Mouse (Mus musculus) neural tube, embryonic 11.5 days (tissue): ENCODE measurements around the gene Thbs1. TPM values are rescaled to one million over a fixed set of nuclear protein-coding genes. Genes with fewer than 3 reads are reported as not detected.

ENCODE experiments used
- ATAC-seq: fragments of 200-750 bp; cut with Nextera tagmentation; 2 replicates; pipeline ENCODE4 v1.8.0; 2017; ENCODE audit warnings: moderate number of reproducible peaks, mild to moderate bottlenecking, moderate TSS enrichment, moderate library complexity; ENCODE audit not compliant: insufficient read depth, low FRiP score, low TSS enrichment
- DNase-seq: peaks from one replicate; pipeline ENCODE4 v3.0.0-alpha.2; 2015; ENCODE audit warnings: low spot score
- H3K27ac ChIP-seq: fragments of 300-500 bp; sonication (generic); 2 replicates; pipeline ENCODE4 v1.5.1; 2014; ENCODE audit warnings: low read depth, mild to moderate bottlenecking, low read length
- H3K27me3 ChIP-seq: fragments of 300-500 bp; sonication (generic); 2 replicates; pipeline ENCODE4 v1.6.1; 2014; ENCODE audit warnings: mild to moderate bottlenecking, low read length, mixed read lengths; ENCODE audit not compliant: control insufficient read depth, insufficient read depth
- H3K36me3 ChIP-seq: fragments of 300-500 bp; sonication (generic); 2 replicates; pipeline ENCODE4 v1.6.1; 2014; ENCODE audit warnings: mild to moderate bottlenecking, low read length, moderate library complexity, mixed read lengths; ENCODE audit not compliant: control insufficient read depth, insufficient read depth
- H3K4me1 ChIP-seq: fragments of 300-500 bp; sonication (generic); 2 replicates; pipeline ENCODE4 v1.6.1; 2014; ENCODE audit warnings: low read length, mixed read lengths; ENCODE audit not compliant: control insufficient read depth, insufficient read depth
- H3K4me2 ChIP-seq: fragments of 300-500 bp; sonication (generic); 2 replicates; pipeline ENCODE4 v1.6.1; 2014; ENCODE audit warnings: low read depth, mild to moderate bottlenecking, moderate library complexity
- H3K4me3 ChIP-seq: fragments of 300-500 bp; sonication (generic); 2 replicates; pipeline ENCODE4 v1.5.1; 2014; ENCODE audit warnings: low read depth, low read length
- H3K9ac ChIP-seq: fragments of 300-500 bp; sonication (generic); 2 replicates; pipeline ENCODE4 v1.6.1; 2014; ENCODE audit warnings: mild to moderate bottlenecking, low read length
- H3K9me3 ChIP-seq: fragments of 300-500 bp; sonication (generic); 2 replicates; pipeline ENCODE4 v1.6.1; 2016; ENCODE audit warnings: low read length; ENCODE audit not compliant: control insufficient read depth
- WGBS: fragments of 180-500 bp; shearing (Covaris S2); extraction: QIAGEN DNeasy Blood & Tissue Kit; methylation state at CpG from one replicate; pipeline ENCODE4 v1.1.7; 2014; 5-methylcytosine and 5-hydroxymethylcytosine counted together
- polyA plus RNA-seq: library from polyadenylated mRNA; unstranded; fragments of >200 nt; fragmentation: Nextera tagmentation; extraction: Ambion mirVana; gene quantifications from 2 replicates; pipeline ENCODE4 v1.2.1, GENCODE M21; 2014

Gene Thbs1
- polyA plus RNA-seq, 1 experiment from 2014 or later = 36.9 TPM

DNA sequence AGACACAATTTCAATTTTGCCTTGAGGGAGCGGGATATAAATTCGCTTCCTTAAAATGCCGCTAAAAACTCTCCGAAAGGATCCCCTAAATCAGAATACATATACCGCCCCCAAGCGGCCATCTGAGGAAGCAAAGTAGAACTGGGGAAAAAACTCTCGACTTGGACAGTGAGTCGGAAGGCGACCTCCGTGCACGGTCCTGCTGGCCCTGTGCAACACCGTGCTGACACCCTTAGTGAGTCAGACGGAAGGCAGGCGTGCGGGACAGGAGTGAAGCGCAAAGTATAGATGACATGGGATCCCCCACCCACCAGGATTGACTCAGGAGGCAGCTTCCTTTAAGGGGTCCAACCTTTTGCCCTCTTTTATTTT, 574 bp upstream of the Thbs1 start:
- WGBS = under 1% methylated on average over 16 of the region's 16 CpGs
- Histone ChIP-seq H3K36me3 (no peaks in the 10 kb centered on the region), H3K4me2 (peak overlapping the region; percentile 79), H3K27ac (no peak overlapping the region), H3K27me3 (0 out of 2 replicates have a peak, but pooled peaks cover 5% of the 10 kb centered on the region), H3K4me1 (0 out of 2 replicates have a peak, but pooled peaks cover 4% of the 10 kb centered on the region), H3K9ac (no peak overlapping the region; the same call in 1 of the 2 replicates), H3K9me3 (no peaks in the 10 kb centered on the region), H3K4me3 (peak overlapping the region; percentile 43)
- peak; percentile 89 for DNase-seq
- peak; percentile 84 for ATAC-seq

- DNase-seq = no peak
- ATAC-seq = no peak
- no peak overlapping the region for H3K9ac ChIP-seq
Measured at GRCm38 (mm10) chr2:118112438-118112837, 762 bp downstream of the Thbs1 start.

DNA sequence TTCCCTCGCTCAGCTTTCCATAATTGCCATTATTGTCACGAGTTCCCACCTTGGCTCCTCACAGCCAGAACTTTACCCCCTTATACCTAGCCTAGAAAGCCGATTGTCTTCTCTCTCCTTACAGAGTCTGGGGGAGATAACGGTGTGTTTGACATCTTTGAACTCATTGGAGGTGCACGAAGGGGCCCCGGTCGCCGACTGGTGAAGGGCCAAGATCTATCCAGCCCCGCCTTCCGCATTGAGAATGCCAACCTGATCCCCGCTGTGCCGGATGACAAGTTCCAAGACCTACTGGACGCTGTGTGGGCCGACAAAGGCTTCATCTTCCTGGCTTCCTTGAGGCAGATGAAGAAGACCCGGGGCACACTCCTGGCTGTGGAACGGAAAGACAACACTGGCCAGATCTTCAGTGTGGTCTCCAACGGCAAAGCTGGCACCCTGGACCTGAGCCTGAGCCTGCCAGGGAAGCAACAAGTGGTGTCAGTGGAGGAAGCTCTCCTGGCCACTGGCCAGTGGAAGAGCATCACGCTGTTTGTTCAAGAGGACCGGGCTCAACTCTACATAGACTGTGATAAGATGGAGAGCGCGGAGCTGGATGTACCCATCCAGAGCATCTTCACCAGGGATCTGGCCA, 1.3 kb downstream of the Thbs1 start:
- Histone ChIP-seq H3K4me1 (0 out of 2 replicates have a peak, but pooled peaks cover 4% of the 10 kb centered on the region), H3K27ac (no peak overlapping the region), H3K36me3 (no peaks in the 10 kb centered on the region), H3K4me2 (peak overlapping the region; percentile 79), H3K9me3 (no peaks in the 10 kb centered on the region), H3K27me3 (0 out of 2 replicates have a peak, but pooled peaks cover 5% of the 10 kb centered on the region), H3K9ac (no peak overlapping the region), H3K4me3 (peak overlapping the region; percentile 43)
- no peak for DNase-seq
- 61% methylated on average over 21 of the region's 21 CpGs for WGBS
- ATAC-seq = no peak

More at GRCm38 (mm10) chr2:118112438-118112837, 762 bp downstream of the Thbs1 start:
- H3K27me3 ChIP-seq = 0 out of 2 replicates have a peak, but pooled peaks cover 5% of the 10 kb centered on the region
- H3K27ac ChIP-seq = no peak overlapping the region
- H3K9me3 ChIP-seq = no peaks in the 10 kb centered on the region
- H3K4me1 ChIP-seq = 0 out of 2 replicates have a peak, but pooled peaks cover 4% of the 10 kb centered on the region
- 30% methylated on average over 5 of the region's 5 CpGs for whole genome bisulfite sequencing
- no peaks in the 10 kb centered on the region for H3K36me3 ChIP-seq
- H3K4me3 ChIP-seq = peak overlapping the region; percentile 43
- H3K4me2 ChIP-seq = peak overlapping the region; percentile 79

- Histone ChIP-seq H3K9me3 (no peaks in the 10 kb centered on the region), H3K36me3 (no peaks in the 10 kb centered on the region; the same call in 1 of the 2 replicates), H3K4me3 (no peak overlapping the region), H3K27me3 (0 out of 2 replicates have a peak, but pooled peaks cover 5% of the 10 kb centered on the region), H3K9ac (no peak overlapping the region), H3K4me2 (peak overlapping the region; percentile 79), H3K27ac (no peak overlapping the region), H3K4me1 (0 out of 2 replicates have a peak, but pooled peaks cover 4% of the 10 kb centered on the region)
- 51% methylated on average over 8 of the region's 8 CpGs for WGBS
- no peak for ATAC-seq
- DNase-seq = peak; percentile 32
Measured at GRCm38 (mm10) chr2:118113808-118114524, 2.3 kb downstream of the Thbs1 start.

GRCm38 (mm10) chr2:118114671-118115070, 3.0 kb downstream of the Thbs1 start:
- no peaks in the 10 kb centered on the region for H3K9me3 ChIP-seq
- no peak overlapping the region for H3K4me2 ChIP-seq
- no peak overlapping the region for H3K9ac ChIP-seq
- H3K4me3 ChIP-seq = no peak overlapping the region
- 0 out of 2 replicates have a peak, but pooled peaks cover 4% of the 10 kb centered on the region for H3K4me1 ChIP-seq
- WGBS = 72% methylated on average over 10 of the region's 10 CpGs
- DNase-seq (no peak), ATAC-seq (no peak)
- H3K36me3 ChIP-seq = no peaks in the 10 kb centered on the region; the same call in none of the 2 replicates
- 0 out of 2 replicates have a peak, but pooled peaks cover 5% of the 10 kb centered on the region for H3K27me3 ChIP-seq
- no peak overlapping the region for H3K27ac ChIP-seq

- no peaks in the 10 kb centered on the region; the same call in none of the 2 replicates for H3K36me3 ChIP-seq
- no peak for ATAC-seq
- 79% methylated on average over 7 of the region's 7 CpGs for WGBS
Measured at GRCm38 (mm10) chr2:118115647-118116046, 4.0 kb downstream of the Thbs1 start.

GRCm38 (mm10) chr2:118116180-118116579, 4.5 kb downstream of the Thbs1 start:
- ATAC-seq = no peak
- no peaks in the 10 kb centered on the region; the same call in none of the 2 replicates for H3K36me3 ChIP-seq

More at GRCm38 (mm10) chr2:118115647-118116046, 4.0 kb downstream of the Thbs1 start:
- Histone ChIP-seq H3K27ac (no peak overlapping the region), H3K9ac (no peak overlapping the region), H3K27me3 (0 out of 2 replicates have a peak, but pooled peaks cover 5% of the 10 kb centered on the region), H3K4me2 (no peak overlapping the region), H3K4me3 (no peak overlapping the region), H3K9me3 (no peaks in the 10 kb centered on the region), H3K4me1 (0 out of 2 replicates have a peak, but pooled peaks cover 2% of the 10 kb centered on the region)
- no peak for DNase-seq

DNA sequence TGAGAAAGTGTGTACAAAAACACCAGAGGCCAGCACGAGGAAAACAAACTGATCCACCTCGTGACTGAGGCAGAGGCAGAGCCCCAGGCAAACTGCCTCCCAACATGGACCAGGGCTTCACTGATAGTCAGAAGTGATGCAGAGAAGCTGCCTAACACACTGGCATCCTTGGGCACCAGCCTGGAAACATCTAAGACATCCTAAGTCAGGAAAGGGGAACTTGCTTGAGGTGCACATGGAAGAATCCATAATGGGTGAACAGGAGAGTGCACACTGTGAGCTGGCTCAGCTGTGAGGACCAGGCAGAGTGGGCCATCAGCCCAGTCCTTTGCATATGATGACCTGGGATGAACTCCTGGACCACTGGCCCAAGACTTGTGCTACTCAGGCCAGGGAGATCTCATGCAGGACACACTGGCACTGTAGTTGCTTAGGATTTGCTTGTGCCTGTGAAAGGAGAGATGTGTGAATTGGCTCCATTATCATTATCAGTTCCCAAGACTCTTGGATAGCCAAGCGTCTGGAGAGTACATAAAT, 5.1 kb downstream of the Thbs1 start:
- ATAC-seq (no peak), DNase-seq (no peak)
- Histone ChIP-seq H3K9ac (no peak overlapping the region), H3K4me3 (no peak overlapping the region), H3K27ac (no peak overlapping the region), H3K9me3 (no peaks in the 10 kb centered on the region), H3K36me3 (no peaks in the 10 kb centered on the region; the same call in none of the 2 replicates), H3K4me2 (no peak overlapping the region), H3K4me1 (no peaks in the 10 kb centered on the region), H3K27me3 (0 out of 2 replicates have a peak, but pooled peaks cover 5% of the 10 kb centered on the region)
- 76% methylated on average over 3 of the region's 3 CpGs for WGBS

More at GRCm38 (mm10) chr2:118116180-118116579, 4.5 kb downstream of the Thbs1 start:
- no peak for DNase-seq
- Histone ChIP-seq H3K9ac (no peak overlapping the region), H3K4me1 (no peaks in the 10 kb centered on the region), H3K27me3 (0 out of 2 replicates have a peak, but pooled peaks cover 5% of the 10 kb centered on the region), H3K9me3 (no peaks in the 10 kb centered on the region), H3K4me3 (no peak overlapping the region), H3K27ac (no peak overlapping the region), H3K4me2 (no peak overlapping the region)
- WGBS = 62% methylated on average over 2 of the region's 2 CpGs
